Mouse (Mus musculus) cerebellum, postnatal 14 days (tissue): ENCODE measurements at regions not wholly inside any gene's neighbourhood (a gene's known extent, or its start where the extent isn't known, plus 50 kb on each side); places are given as distances from the start of the nearest gene placed in this dataset.

ENCODE experiments used
- DNase-seq, 2 experiments: peaks; one replicate each; pipeline ENCODE4 v3.0.0; 2021; ENCODE audit warnings: mixed read lengths in 2 of 2

DNA sequence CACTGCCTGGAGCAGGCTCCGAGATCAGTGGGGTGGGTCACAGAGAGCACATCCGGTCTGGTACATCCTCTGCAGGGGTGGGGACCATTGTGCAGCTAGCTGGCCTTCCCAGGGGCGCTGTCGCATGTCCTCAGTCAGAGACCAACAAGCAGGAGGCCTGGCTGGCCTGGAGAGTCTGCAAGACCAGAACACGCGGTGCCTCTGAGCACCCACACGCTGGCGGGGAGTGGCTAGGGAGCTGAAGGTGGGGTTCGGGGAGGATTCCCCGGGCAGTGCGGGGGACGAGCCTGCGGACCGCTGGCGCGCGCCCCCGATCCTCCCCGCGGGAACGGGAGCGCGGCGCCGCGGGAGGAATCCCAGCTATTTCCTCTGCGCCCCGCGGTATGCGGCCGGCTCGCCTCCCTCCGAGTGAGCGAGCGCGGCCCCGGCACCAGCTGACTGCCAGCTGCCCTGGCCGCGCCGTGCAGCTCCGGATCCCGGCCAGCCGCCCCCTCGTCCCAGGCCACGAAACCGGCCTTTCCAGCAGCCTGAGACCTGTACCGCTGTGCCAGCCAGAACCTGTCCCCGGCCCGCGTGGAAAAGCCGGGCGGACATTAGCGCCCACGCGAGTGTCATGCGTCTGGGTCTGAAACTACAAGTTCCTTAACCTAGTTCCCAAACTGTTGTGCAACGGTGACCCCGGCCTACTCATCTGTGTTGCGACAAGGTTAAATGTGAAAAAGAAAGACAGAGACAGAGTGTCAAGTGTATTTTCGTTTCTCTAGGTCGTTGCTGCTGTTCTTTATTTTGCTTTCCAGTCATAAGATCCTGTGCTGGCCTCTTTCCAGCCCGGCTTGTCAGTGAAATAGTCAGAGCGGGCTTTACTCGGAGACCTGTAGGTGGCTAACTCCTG is 61.2 kb downstream of the Pkdcc start:
- peak; percentile 47 to 52 for DNase-seq

DNA sequence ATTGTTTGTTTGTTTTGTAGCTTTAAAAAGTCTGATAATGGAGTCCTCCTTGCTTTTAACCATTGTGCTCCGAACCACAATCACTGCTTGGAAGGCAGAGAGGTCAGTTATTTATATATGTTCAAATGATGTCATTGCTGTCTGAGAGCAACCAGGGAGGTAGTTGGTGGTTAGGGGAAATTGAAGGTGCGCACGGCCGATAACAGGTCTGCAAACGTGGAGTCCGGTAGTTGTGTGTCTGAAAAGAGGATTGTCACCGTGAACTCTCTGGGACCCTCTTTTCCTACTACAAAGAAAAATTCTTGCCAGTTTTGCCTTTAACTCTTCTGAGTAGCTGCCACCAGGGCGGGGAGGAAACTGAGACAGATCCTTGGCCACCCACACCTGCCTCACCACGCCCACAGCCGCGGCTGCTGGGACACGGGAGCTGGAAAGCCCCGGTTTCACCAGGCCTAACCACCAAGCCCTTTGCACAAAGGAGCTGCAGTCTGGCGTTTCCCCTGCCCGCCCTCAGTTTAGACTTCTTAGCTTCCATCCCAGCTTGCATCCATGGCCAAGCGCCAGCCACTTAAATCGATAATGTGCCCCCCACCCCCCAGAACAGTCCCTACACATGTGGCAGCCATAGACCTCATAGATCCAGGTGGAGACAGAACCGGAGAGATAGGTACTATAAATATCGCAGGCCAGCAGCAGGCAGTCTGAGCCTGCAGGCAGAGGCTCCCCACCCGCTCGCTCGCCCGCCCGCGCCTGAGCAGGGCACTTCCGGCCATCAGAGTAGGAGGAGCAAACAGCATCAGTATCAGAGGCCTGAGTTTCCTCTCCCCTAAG is 62.2 kb downstream of the Pkdcc start:
- DNase-seq = no peak

DNA sequence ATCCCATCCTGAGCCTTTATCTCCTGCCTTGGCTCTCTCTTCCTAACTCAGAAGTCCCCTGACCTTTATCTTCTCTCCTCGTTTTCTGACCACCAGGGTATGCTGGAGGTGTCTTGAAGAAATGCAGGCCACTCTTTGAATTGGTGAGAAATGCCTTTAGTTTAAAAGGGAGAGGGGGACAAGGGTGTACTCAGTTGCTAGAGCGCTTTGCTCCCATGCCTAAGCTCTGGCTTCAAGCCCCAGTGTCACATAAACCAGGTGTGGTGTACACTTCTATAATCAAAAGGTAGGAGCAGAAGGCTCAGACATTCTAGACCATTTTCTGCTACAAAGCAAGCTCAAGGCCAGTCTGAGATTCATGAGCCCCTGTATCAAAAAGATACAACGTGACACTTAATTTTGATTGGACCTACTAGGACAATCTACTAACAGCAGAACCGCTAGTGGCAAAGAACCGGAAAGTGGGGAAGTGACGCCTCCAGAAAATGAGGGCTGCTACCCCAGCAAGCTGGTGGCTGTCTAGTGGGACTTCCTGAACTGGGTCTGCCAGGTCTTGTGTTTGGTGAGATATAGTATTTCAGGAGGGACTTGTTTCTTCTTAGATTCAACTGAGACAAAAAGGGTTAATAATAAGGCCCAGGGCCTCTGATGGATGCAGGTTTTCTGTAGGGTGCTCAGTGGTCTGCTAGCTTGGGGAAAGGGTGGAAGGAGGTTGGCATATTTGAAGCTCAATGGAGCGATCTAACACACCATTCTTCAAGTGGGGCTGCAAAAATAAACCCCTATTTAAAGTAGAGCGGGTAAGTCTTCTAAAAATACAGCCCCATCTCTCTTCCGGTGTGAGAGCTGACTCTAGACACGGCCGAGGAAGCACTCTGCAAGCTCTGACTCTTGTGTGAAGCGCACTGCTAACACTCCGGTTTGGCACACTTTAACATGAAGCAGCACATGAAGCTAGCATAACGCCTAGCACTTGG is 63.1 kb downstream of the Pkdcc start:
- no peak for DNase-seq

DNA sequence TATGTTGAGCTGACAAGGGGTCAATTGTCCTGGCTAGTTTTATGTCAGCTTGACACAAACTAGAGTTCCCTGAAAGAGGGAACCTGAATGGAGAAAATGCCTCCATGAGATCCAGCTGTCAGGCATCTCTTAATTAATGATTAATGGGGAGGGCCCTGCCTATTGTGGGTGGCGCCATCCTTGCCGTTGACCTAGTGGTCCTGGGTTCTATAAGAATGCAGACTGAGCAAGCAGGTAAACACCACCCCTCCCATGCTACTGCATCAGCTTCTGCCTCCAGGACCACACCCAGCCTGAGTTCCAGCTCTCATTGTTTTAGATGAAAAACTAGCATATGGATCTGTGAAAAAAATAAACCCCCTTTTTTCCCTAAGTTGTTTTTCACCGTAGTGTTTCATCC is 67.4 kb upstream of the Eml4 start:
- no peak for DNase-seq

DNA sequence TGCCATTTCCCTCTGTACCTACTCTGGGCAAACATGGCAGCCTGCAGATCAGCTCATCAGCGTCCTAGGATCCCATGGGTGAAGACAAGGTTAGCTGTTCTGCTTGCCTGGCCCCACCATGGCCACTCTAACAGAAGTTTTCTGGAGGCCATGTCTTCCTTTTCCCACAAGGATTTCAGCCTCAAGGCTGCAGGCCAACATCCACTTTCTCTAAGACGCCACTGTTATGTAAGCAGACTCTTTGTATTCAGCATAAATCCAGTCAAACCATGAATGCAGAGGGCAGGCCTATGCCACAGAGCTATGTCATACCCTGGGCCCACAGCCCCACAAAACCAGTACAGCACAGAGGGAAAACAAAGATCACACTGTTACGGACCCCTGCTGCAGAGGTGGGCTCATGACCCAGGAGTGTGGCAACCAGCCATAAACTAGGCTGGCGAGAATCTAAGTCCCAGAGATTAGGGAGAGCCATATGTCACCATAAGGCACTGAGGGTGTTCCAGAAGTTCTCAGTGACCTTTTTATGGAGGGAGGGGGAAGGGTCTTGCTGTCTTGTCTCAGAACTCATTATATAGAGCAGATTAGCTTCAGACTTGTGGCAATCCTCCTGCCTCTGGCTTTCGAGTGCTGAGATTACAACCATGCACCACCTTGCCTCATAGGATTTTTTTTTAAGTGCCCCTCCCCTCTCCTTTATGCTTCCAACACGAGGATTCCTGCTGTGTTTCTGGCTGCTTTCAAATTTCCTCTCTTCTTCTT is 63.2 kb upstream of the Eml4 start:
- DNase-seq = no peak

DNA sequence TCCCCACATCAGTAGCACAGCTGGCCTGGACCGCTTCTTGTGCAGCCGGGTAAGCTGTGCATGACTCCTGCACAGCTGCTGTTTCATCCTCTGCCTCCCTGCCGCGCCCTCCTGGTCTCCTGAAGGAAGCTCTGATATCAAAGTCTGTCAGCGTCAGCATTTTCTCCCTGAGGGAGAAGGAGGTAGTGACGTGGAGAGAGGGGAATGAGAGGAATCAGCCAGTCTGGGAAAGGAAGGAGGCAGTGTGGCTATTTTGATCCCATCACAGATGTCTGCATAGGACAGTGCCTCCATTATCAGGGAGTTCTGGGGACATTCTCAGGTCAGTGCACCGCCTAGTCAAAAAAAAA is 62.6 kb upstream of the Eml4 start:
- no peak for DNase-seq

DNA sequence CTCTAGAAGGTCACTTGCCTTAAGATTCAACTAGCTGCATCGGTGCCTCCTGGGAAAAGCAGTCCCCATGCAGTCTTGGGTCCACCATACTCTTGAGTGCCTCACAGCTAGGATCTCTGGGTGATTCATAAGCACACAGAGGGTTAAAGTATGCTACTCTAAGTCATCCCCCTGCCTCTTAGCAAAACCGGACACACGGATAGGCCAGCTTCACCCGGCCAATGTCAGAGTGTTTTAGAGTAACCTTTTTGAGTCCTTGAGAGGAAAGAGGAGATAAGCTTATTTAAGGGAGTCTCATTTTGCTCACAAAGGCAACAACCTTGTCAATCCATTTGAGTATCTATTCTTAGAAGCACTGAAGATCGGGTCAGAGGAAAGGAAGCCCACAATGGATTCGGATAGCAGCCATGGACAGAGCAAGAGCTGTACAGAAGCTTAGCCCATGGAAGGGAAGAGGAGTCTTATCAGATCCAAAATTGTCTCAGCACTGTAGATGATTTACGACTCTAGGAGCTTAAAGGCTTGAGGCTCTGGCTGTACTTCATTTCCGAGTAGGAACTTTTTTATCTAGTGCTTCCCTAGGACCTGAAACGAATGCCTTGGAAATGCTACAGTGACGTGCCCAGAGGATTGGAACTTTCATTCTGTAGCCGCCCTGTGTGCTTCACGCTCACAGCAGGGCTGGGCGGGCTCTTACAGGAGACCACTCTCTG is 55.0 kb upstream of the Eml4 start:
- DNase-seq = no peak

DNA sequence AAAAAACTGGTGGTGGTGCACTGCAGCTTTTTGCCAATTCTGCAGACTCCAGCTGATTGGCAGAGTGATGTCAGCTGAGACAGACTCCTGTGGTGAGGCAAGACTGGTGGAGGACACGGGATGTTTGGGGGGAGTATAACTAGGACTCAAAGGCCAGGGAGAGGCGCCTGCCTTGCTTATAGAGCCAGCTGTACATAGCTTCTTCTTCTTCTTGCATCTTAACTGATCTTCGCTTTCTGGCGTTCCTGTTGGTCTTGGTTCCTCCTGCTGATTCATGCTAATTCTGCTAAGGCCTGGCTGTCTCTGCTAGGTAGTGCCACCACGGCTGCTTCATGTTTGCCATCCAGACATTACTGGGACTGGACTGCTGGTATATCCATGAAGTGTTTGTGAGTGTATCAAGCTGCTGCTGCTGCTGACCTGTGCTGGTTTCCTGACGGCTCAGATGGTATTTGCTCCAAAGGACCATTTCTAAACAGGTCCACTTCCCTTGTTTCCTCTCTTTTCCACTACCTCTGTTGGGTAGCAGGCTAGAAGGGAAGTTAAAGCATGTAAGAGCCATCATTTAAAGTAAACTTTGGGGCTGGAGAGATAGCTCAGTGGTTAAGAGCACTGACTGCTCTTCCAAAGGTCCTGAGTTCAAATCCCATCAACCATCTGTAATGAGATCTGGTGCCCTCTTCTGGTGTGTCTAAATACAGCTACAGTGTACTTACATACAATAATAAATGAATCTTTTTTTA is 53.2 kb upstream of the Eml4 start:
- DNase-seq = no peak
